Mouse (Mus musculus) forebrain, embryonic 10.5 days (tissue): ENCODE measurements around the gene 2310009B15Rik. TPM values are rescaled to one million over a fixed set of nuclear protein-coding genes. Genes with fewer than 3 reads are reported as not detected.
"Not testable (repeated sequence)": the region's sequence is repeated elsewhere in the genome, so short reads cannot be mapped to it uniquely, and the experiment has no call there.

ENCODE experiments used
- DNase-seq: peaks from one replicate; pipeline ENCODE4 v3.0.0-alpha.2; 2017; ENCODE audit warnings: low spot score; ENCODE audit errors: extremely low spot score
- H3K27ac ChIP-seq: fragments of 300-500 bp; sonication (generic); 2 replicates; pipeline ENCODE4 v1.5.1; 2016; ENCODE audit warnings: mild to moderate bottlenecking
- H3K27me3 ChIP-seq: fragments of 300-500 bp; sonication (generic); 2 replicates; pipeline ENCODE4 v1.6.1; 2016; ENCODE audit warnings: mild to moderate bottlenecking; ENCODE audit not compliant: poor library complexity, severe bottlenecking
- H3K36me3 ChIP-seq: fragments of 300-500 bp; sonication (generic); replicated peaks from 2 replicates; pipeline ENCODE4 v1.6.1; 2016; ENCODE audit warnings: mild to moderate bottlenecking, moderate library complexity
- H3K4me1 ChIP-seq: fragments of 300-500 bp; sonication (generic); 2 replicates; pipeline ENCODE4 v1.6.1; 2016
- H3K4me3 ChIP-seq: fragments of 300-500 bp; sonication (generic); 2 replicates; pipeline ENCODE4 v1.5.1; 2016; ENCODE audit warnings: mild to moderate bottlenecking, moderate library complexity
- H3K9me3 ChIP-seq: fragments of 300-500 bp; sonication (generic); 2 replicates; pipeline ENCODE4 v1.6.1; 2016; ENCODE audit warnings: mild to moderate bottlenecking, moderate library complexity
- WGBS: fragments of 180-500 bp; shearing (Covaris S2); methylation state at CpG from one replicate; pipeline ENCODE4 v1.1.7; 2016; 5-methylcytosine and 5-hydroxymethylcytosine counted together
- polyA plus RNA-seq: library from polyadenylated mRNA; unstranded; fragments of >200 nt; fragmentation: Nextera tagmentation; extraction: Ambion mirVana; gene quantifications from 2 replicates; pipeline ENCODE4 v1.2.1, GENCODE M21; 2016

The 2310009B15Rik gene
- 41.1 and 48.7 TPM in 2 replicates for polyA plus RNA-seq

GRCm38 (mm10) chr1:138856101-138856950 lies at the start of gene 2310009B15Rik:
Gene 2310009B15Rik, minus strand, starts transcription at chr1:138856852.
- Histone ChIP-seq H3K4me3 (peak within 1 kb of the TSS; percentile 55), H3K27ac (peak within 1 kb of the TSS; percentile 89), H3K27me3 (peaks cover 21% of the 10 kb centered on the region), H3K4me1 (peaks cover 11% of the 10 kb centered on the region)
- not testable (repeated sequence) for H3K36me3 ChIP-seq, H3K9me3 ChIP-seq
- peak; percentile 88 for DNase-seq
- under 1% methylated on average over 49 of the region's 79 CpGs for WGBS

- H3K4me3 ChIP-seq, result no peak overlapping the region
- DNase-seq, result no peak
- H3K27me3 ChIP-seq, result no peaks in the 10 kb centered on the region
- H3K4me1 ChIP-seq, result no peaks in the 10 kb centered on the region
- no peaks in the 10 kb centered on the region for H3K36me3 ChIP-seq
- 86% methylated on average over 3 of the region's 3 CpGs for whole genome bisulfite sequencing
- H3K9me3 ChIP-seq, result no peaks in the 10 kb centered on the region
- no peak overlapping the region for H3K27ac ChIP-seq
Observed at GRCm38 (mm10) chr1:138906256-138906655, 49.6 kb upstream of the 2310009B15Rik start.

- no peak for DNase-seq
- H3K4me3 ChIP-seq, result no peak overlapping the region
- no peaks in the 10 kb centered on the region for H3K4me1 ChIP-seq
- H3K27ac ChIP-seq, result no peak overlapping the region
- no peaks in the 10 kb centered on the region for H3K9me3 ChIP-seq
- 92% methylated on average over 3 of the region's 3 CpGs for WGBS
- H3K27me3 ChIP-seq, result no peaks in the 10 kb centered on the region
- no peaks in the 10 kb centered on the region for H3K36me3 ChIP-seq
Observed at GRCm38 (mm10) chr1:138905092-138905765, 48.6 kb upstream of the 2310009B15Rik start.

GRCm38 (mm10) chr1:138903894-138904293 lies 47.2 kb upstream of the 2310009B15Rik start:
- Histone ChIP-seq H3K4me3 (no peak overlapping the region), H3K27ac (no peak overlapping the region), H3K9me3 (no peaks in the 10 kb centered on the region), H3K27me3 (no peaks in the 10 kb centered on the region), H3K4me1 (no peaks in the 10 kb centered on the region), H3K36me3 (no peaks in the 10 kb centered on the region)
- DNase-seq, result no peak
- 92% methylated on average over 5 of the region's 5 CpGs for WGBS

- H3K27me3 ChIP-seq, result no peaks in the 10 kb centered on the region
- no peak overlapping the region for H3K4me3 ChIP-seq
- H3K36me3 ChIP-seq, result no peaks in the 10 kb centered on the region
- H3K27ac ChIP-seq, result no peak overlapping the region
- 94% methylated on average over 16 of the region's 16 CpGs for WGBS
- DNase-seq, result no peak
- no peaks in the 10 kb centered on the region for H3K9me3 ChIP-seq
- no peaks in the 10 kb centered on the region for H3K4me1 ChIP-seq
Observed at GRCm38 (mm10) chr1:138901431-138902117, 44.9 kb upstream of the 2310009B15Rik start.

GRCm38 (mm10) chr1:138896088-138896487 lies 39.4 kb upstream of the 2310009B15Rik start:
- H3K27me3 ChIP-seq, result no peaks in the 10 kb centered on the region
- H3K27ac ChIP-seq, result no peak overlapping the region
- DNase-seq, result no peak
- no peaks in the 10 kb centered on the region for H3K9me3 ChIP-seq
- no peaks in the 10 kb centered on the region for H3K4me1 ChIP-seq
- H3K4me3 ChIP-seq, result no peak overlapping the region
- 77% methylated on average over 3 of the region's 3 CpGs for WGBS
- H3K36me3 ChIP-seq, result no peaks in the 10 kb centered on the region

GRCm38 (mm10) chr1:138877470-138878254 lies 21.0 kb upstream of the 2310009B15Rik start:
- no peak for DNase-seq
- Histone ChIP-seq H3K27ac (no peak overlapping the region), H3K4me3 (no peak overlapping the region), H3K36me3 (no peaks in the 10 kb centered on the region), H3K4me1 (no peaks in the 10 kb centered on the region), H3K27me3 (no peaks in the 10 kb centered on the region), H3K9me3 (no peaks in the 10 kb centered on the region; the same call in 1 of the 2 replicates)
- 96% methylated on average over 14 of the region's 14 CpGs for WGBS

GRCm38 (mm10) chr1:138876371-138877045 lies 19.9 kb upstream of the 2310009B15Rik start:
- Histone ChIP-seq H3K4me3 (no peak overlapping the region), H3K9me3 (no peaks in the 10 kb centered on the region; the same call in 1 of the 2 replicates), H3K27ac (no peak overlapping the region), H3K4me1 (no peaks in the 10 kb centered on the region), H3K27me3 (no peaks in the 10 kb centered on the region), H3K36me3 (no peaks in the 10 kb centered on the region)
- WGBS, result 81% methylated on average over 16 of the region's 16 CpGs
- DNase-seq, result no peak

GRCm38 (mm10) chr1:138850823-138851222 lies 5.8 kb downstream of the 2310009B15Rik start:
- H3K36me3 ChIP-seq, result peaks cover 11% of the 10 kb centered on the region
- DNase-seq, result no peak
- peaks cover 76% of the 10 kb centered on the region for H3K27me3 ChIP-seq
- no peaks in the 10 kb centered on the region for H3K9me3 ChIP-seq
- peaks cover 42% of the 10 kb centered on the region for H3K4me1 ChIP-seq
- H3K27ac ChIP-seq, result no peak overlapping the region
- H3K4me3 ChIP-seq, result no peak overlapping the region
- WGBS, result 88% methylated on average over 1 of the region's 1 CpGs

- Histone ChIP-seq H3K27ac (no peak overlapping the region), H3K36me3 (peaks cover 11% of the 10 kb centered on the region), H3K9me3 (no peaks in the 10 kb centered on the region), H3K4me3 (no peak overlapping the region), H3K27me3 (peaks cover 83% of the 10 kb centered on the region), H3K4me1 (peaks cover 38% of the 10 kb centered on the region)
- no peak for DNase-seq
- 35% methylated on average over 4 of the region's 4 CpGs for WGBS
Observed at GRCm38 (mm10) chr1:138850161-138850539, 6.5 kb downstream of the 2310009B15Rik start.

GRCm38 (mm10) chr1:138849531-138850160 lies 7.0 kb downstream of the 2310009B15Rik start:
- H3K36me3 ChIP-seq, result peaks cover 11% of the 10 kb centered on the region
- no peak overlapping the region for H3K27ac ChIP-seq
- no peak for DNase-seq
- WGBS, result 5% methylated on average over 8 of the region's 8 CpGs
- H3K9me3 ChIP-seq, result no peaks in the 10 kb centered on the region
- peaks cover 87% of the 10 kb centered on the region for H3K27me3 ChIP-seq
- no peak overlapping the region for H3K4me3 ChIP-seq
- H3K4me1 ChIP-seq, result peaks cover 33% of the 10 kb centered on the region
